Mouse (Mus musculus) small intestine, adult 2 months (tissue): ENCODE measurements around the gene 4933411K16Rik. TPM values are rescaled to one million over a fixed set of nuclear protein-coding genes. Genes with fewer than 3 reads are reported as not detected.

Source experiments
- H3K27ac ChIP-seq: fragments of 200-500 bp; 2 replicates; pipeline ENCODE4 v1.5.1; 2012; ENCODE audit warnings: low read depth, low read length, control low read depth, inconsistent platforms; ENCODE audit not compliant: insufficient read depth
- H3K27me3 ChIP-seq: fragments of 200-500 bp; 2 replicates; pipeline ENCODE4 v1.6.1; 2012; ENCODE audit warnings: mild to moderate bottlenecking, moderate library complexity, low read length, inconsistent platforms; ENCODE audit not compliant: control insufficient read depth, insufficient read depth
- H3K36me3 ChIP-seq: fragments of 200-500 bp; 2 replicates; pipeline ENCODE4 v1.6.1; 2012; ENCODE audit warnings: mild to moderate bottlenecking, low read length, control low read depth, inconsistent platforms; ENCODE audit not compliant: control insufficient read depth, insufficient read depth
- H3K4me1 ChIP-seq: fragments of 200-500 bp; 2 replicates; pipeline ENCODE4 v1.6.1; 2012; ENCODE audit warnings: low read length, inconsistent platforms, mixed read lengths; ENCODE audit not compliant: control insufficient read depth, insufficient read depth, insufficient read length
- H3K4me3 ChIP-seq: fragments of 200-500 bp; 2 replicates; pipeline ENCODE4 v1.5.1; 2012; ENCODE audit warnings: low read depth, mild to moderate bottlenecking, control low read depth, inconsistent platforms, low read length, moderate library complexity
- CTCF ChIP-seq: fragments of 200-500 bp; IDR thresholded peaks from 2 replicates; pipeline ENCODE4 v1.5.1; 2012; ENCODE audit warnings: low read depth, mild to moderate bottlenecking, control low read depth, inconsistent platforms, low read length, moderate library complexity, mixed read lengths; ENCODE audit not compliant: insufficient replicate concordance, insufficient read length; ENCODE audit errors: extremely low read depth
- POLR2A ChIP-seq: fragments of 200-500 bp; IDR thresholded peaks from 2 replicates; pipeline ENCODE4 v1.6.1; 2012; ENCODE audit warnings: low read depth, mild to moderate bottlenecking, control low read depth, inconsistent platforms, low read length, moderate library complexity
- WGBS: fragments of 180-500 bp; shearing (Covaris S2); methylation state at CpG from one replicate; pipeline ENCODE4 v1.1.7; 2018; 5-methylcytosine and 5-hydroxymethylcytosine counted together
- polyA plus RNA-seq: library from polyadenylated mRNA; depleted of rRNA; stranded (reverse); fragments of >200 nt; gene quantifications from 2 replicates; pipeline ENCODE4 v1.2.3, GENCODE M21; 2012

The 4933411K16Rik gene
- polyA plus RNA-seq, 1 experiment: not detected

DNA sequence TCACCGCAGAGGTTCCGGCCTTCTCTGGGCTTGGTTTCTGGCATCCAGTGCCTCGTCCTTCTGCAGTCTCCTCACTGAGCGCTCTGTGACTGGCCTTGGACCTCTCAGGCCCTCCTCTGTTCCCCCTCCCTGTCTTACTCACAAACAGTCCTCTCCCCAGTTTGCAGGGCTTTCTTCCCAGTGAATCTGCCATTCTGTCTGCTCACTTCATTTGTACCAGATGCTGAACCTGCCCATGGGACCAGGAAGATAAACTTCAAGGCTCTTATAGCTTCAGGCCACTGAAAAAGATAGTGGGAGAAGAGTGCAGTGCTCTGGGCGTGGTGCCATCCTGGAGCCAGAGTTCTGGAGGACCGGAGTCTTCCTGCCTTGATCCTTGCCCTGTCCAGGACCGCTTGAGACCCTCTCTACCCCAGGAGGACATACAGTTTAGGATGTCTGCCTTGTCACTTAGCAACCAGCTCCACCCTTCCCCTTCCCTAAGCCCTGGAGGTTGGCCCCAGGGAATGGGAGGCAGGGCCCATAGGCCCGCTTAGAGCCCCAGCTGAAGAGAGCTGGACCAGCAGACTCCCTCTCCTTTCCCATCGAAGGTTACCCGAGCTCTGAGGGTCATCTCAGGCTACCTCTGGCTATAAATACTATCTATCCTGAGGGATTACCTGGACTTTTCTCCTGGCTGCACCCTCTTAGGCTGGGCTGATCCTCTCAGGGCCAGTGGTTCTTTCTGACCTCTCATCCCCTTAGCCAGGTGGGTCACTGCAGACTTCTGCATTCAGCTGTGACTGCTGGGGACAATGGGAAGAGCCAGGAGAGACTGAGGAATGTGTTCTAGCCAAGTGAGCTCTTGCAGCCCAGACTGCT is 30.1 kb upstream of the 4933411K16Rik start:
- Histone ChIP-seq H3K4me1 (peaks cover 2% of the 10 kb centered on the region; the same call in 1 of the 2 replicates), H3K27ac (no peak overlapping the region), H3K27me3 (no peaks in the 10 kb centered on the region), H3K36me3 (no peaks in the 10 kb centered on the region), H3K4me3 (no peak overlapping the region)
- TF ChIP-seq POLR2A (no peak), CTCF (no peak)
- WGBS: 69% methylated on average over 10 of the region's 10 CpGs

DNA sequence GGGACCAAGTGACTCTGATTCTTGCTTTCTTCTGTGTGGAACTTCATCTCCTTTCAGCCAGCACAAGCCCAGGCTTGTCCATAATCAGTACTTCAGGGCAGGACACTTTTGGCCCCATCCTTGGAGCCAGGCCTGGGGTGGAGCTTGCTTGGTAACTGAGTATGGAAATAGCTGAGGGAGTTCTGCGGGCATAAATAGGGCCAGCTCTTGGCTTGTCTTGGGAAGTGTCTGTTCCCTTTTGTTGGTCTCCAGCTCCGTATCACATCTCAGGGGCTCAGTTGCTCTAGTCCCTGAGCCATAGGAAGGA is 29.6 kb upstream of the 4933411K16Rik start:
- Histone ChIP-seq H3K27ac (no peak overlapping the region), H3K36me3 (no peaks in the 10 kb centered on the region)
- TF ChIP-seq POLR2A (no peak), CTCF (no peak)

DNA sequence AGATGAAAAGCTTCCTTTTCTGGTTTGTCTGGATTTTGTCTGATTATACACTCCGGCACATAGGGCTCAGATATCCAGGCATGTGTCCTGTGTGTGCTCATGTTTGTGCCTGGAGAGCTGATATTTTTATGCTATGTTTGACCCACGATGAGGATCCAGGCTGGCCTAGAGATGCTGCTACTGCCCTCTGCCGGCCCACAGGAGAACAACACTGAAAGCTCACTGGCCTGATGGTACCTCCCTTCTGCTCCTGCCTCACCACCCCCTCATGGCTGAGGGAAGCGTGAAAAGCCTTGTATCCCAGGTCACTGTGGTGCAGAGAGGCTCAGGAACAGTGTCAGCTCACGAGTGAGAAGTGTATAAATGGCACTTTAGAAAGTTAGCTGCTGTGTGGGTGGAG is 25.9 kb upstream of the 4933411K16Rik start:
- H3K27ac ChIP-seq: no peak overlapping the region
- H3K36me3 ChIP-seq: no peaks in the 10 kb centered on the region
- 5% methylated on average over 5 of the region's 5 CpGs for WGBS

More for the DNA sequence above, 29.6 kb upstream of the 4933411K16Rik start:
- Histone ChIP-seq H3K27me3 (no peaks in the 10 kb centered on the region), H3K4me3 (no peak overlapping the region), H3K4me1 (peaks cover 2% of the 10 kb centered on the region; the same call in 1 of the 2 replicates)
- WGBS: 87% methylated on average over 2 of the region's 2 CpGs

GRCm38 (mm10) chr19:42031112-42031511 is 20.9 kb upstream of the 4933411K16Rik start:
- no peaks in the 10 kb centered on the region for H3K27me3 ChIP-seq
- H3K4me1 ChIP-seq: no peaks in the 10 kb centered on the region; the same call in 1 of the 2 replicates
- H3K36me3 ChIP-seq: peaks cover 4% of the 10 kb centered on the region; the same call in 1 of the 2 replicates
- WGBS: 86% methylated on average over 5 of the region's 5 CpGs
- no peak overlapping the region for H3K27ac ChIP-seq
- H3K4me3 ChIP-seq: no peak overlapping the region
- TF ChIP-seq CTCF (no peak), POLR2A (no peak)

More for the DNA sequence above, 25.9 kb upstream of the 4933411K16Rik start:
- Histone ChIP-seq H3K27me3 (no peaks in the 10 kb centered on the region), H3K4me1 (no peaks in the 10 kb centered on the region; the same call in 1 of the 2 replicates), H3K4me3 (no peak overlapping the region)
- TF ChIP-seq POLR2A: no peak
- peak; percentile 94 for TF ChIP-seq CTCF

DNA sequence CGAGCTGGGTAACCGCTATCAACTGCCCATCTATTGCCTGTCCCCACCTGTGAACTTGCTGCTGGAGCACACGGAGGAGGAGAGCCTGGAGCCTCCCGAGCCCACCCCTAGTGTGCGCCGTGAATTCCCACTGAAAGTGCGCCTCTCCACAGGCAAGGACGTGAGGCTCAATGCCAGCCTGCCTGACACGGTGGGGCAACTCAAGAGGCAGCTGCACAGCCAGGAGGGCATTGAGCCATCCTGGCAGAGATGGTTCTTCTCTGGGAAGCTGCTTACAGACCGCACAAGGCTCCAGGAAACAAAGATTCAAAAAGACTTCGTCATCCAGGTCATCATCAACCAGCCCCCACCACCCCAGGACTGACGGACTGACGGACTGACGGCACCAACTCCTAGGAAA is 18.4 kb upstream of the 4933411K16Rik start:
- Histone ChIP-seq H3K4me3 (no peak overlapping the region), H3K27ac (no peak overlapping the region), H3K36me3 (peaks cover 4% of the 10 kb centered on the region; the same call in 1 of the 2 replicates), H3K27me3 (no peaks in the 10 kb centered on the region), H3K4me1 (no peaks in the 10 kb centered on the region; the same call in 1 of the 2 replicates)
- TF ChIP-seq POLR2A: no peak
- TF ChIP-seq CTCF: no peak
- 93% methylated on average over 14 of the region's 14 CpGs for WGBS

DNA sequence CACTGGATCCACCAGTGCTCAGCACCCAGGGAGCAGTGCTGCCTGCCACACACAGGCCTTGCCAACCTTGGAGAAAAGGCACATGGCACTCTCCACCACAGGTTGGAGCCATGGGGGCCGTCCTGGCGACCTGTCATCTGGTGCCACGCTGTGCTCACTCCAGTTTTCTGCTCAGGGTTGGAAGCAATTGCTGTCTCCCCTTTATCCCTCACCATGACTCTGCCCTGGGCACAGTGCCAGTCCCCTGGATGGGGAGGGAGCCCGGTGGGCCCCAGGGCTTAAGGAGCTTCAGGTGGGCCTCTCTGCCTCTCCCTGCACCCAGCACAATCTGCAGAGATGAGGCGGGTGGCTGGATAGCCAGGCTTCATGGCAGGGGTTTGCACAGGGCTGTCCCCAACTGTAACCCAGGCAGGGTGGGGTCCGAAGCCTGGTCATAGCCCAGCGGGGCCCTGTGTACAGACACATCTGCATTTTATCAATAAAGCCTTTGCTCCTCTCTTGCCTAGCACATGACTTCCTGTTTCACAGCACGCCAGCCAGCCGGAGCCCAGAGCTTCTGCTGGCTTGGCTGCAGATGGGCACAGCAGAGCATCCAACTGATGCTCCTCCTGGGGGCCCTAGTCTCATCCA is 17.8 kb upstream of the 4933411K16Rik start:
- H3K4me3 ChIP-seq: no peak overlapping the region
- H3K27ac ChIP-seq: no peak overlapping the region
- no peaks in the 10 kb centered on the region; the same call in 1 of the 2 replicates for H3K4me1 ChIP-seq
- TF ChIP-seq CTCF (no peak), POLR2A (no peak)
- no peaks in the 10 kb centered on the region for H3K27me3 ChIP-seq
- H3K36me3 ChIP-seq: peaks cover 4% of the 10 kb centered on the region; the same call in 1 of the 2 replicates
- 80% methylated on average over 9 of the region's 9 CpGs for WGBS

- Histone ChIP-seq H3K4me1 (no peaks in the 10 kb centered on the region; the same call in 1 of the 2 replicates), H3K27me3 (no peaks in the 10 kb centered on the region), H3K27ac (no peak overlapping the region), H3K4me3 (no peak overlapping the region), H3K36me3 (peaks cover 4% of the 10 kb centered on the region; the same call in 1 of the 2 replicates)
- no peak for TF ChIP-seq POLR2A
- no peak for TF ChIP-seq CTCF
- 58% methylated on average over 11 of the region's 11 CpGs for WGBS
Measured at GRCm38 (mm10) chr19:42034881-42035455, 17.1 kb upstream of the 4933411K16Rik start.
